Mouse (Mus musculus): ENCODE measurements around the gene T2.

DNA sequence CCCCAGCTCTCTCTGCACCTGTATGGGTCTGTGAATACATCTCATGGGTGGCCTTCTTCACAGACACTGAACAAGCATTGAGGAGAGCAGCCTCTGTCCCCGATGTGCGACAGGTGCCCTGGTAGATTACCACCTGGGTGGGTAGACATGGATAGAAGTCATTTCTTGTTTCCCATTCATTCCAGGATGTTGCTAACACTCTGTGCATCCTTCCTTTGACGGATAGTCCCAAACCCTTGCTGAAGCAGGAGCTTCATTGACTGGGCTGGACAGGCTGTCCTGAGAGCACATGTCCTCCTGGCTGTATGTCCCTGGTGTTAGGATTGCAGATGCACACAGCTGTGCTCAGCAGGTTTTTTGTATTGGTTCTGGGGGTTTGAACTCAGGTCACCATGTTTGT lies 112.0 kb downstream of the T2 start:
- TF ChIP-seq POLR2A (IDR thresholded peaks at IDR 0.05; ENCODE audit: low read depth, low read length) (no peak), CTCF (IDR thresholded peaks at IDR 0.05; ENCODE audit: extremely low read depth, insufficient read length, insufficient replicate concordance, low read depth, low read length) (no peak)
